Mouse (Mus musculus): ENCODE measurements at regions not wholly inside any gene's neighbourhood (a gene's known extent, or its start where the extent isn't known, plus 50 kb on each side); places are given as distances from the start of the nearest gene placed in this dataset.

- H3K36me3 ChIP-seq (ENCODE audit: control insufficient read depth, insufficient read depth) = no peaks in the 10 kb centered on the region
- no peak overlapping the region for H3K4me3 ChIP-seq (ENCODE audit: low read depth, low read length)
- H3K9ac ChIP-seq (ENCODE audit: low read depth, low read length) = no peak overlapping the region
- H3K9me3 ChIP-seq (ENCODE audit: control insufficient read depth) = no peaks in the 10 kb centered on the region
- no peak overlapping the region for H3K27ac ChIP-seq (ENCODE audit: low read depth, low read length)
- H3K4me1 ChIP-seq (replicated peaks; ENCODE audit: control insufficient read depth, insufficient read depth, low read length) = no peaks in the 10 kb centered on the region
- no peak for TF ChIP-seq CTCF (IDR thresholded peaks at IDR 0.05; ENCODE audit: low read depth)
- H3K4me2 ChIP-seq (replicated peaks; ENCODE audit: low read depth) = no peak overlapping the region
- H3K27me3 ChIP-seq (replicated peaks; ENCODE audit: control insufficient read depth, insufficient read depth, low read length) = no peaks in the 10 kb centered on the region
- ATAC-seq = no peak
- 37% methylated on average over 11 of the region's 11 CpGs for WGBS
These were observed 142.8 kb upstream of the Hnrnpa3 start for GRCm38 (mm10) chr2:75516223-75516622.

DNA sequence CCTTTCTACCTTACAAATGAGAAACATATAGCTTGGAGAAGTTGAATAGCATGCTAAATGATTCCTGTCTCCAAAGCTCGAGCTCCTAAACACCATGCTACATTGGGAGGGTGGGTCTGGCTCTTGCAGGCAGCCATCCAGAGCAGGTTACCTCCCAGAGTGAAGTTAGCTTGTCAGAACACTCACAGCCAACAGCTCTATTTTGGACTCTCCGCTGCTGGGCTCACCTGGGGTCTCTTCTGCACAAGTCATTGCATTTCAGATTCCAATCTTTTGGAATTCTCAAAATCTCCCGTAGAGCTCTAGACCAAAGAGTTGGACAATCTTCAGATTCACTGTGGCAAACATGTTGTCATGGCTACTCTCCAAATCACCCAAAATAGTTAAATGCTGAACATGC is 142.0 kb upstream of the Hnrnpa3 start:
- Histone ChIP-seq H3K4me2 (replicated peaks; ENCODE audit: low read depth) (no peak overlapping the region), H3K9ac (ENCODE audit: low read depth, low read length) (no peak overlapping the region), H3K4me1 (replicated peaks; ENCODE audit: control insufficient read depth, insufficient read depth, low read length) (no peaks in the 10 kb centered on the region), H3K4me3 (ENCODE audit: low read depth, low read length) (no peak overlapping the region), H3K27me3 (replicated peaks; ENCODE audit: control insufficient read depth, insufficient read depth, low read length) (no peaks in the 10 kb centered on the region), H3K36me3 (ENCODE audit: control insufficient read depth, insufficient read depth) (no peaks in the 10 kb centered on the region), H3K9me3 (ENCODE audit: control insufficient read depth) (no peaks in the 10 kb centered on the region), H3K27ac (ENCODE audit: low read depth, low read length) (no peak overlapping the region)
- ATAC-seq = no peak
- TF ChIP-seq CTCF (IDR thresholded peaks at IDR 0.05; ENCODE audit: low read depth) = no peak
- WGBS = 85% methylated on average over 3 of the region's 3 CpGs

GRCm38 (mm10) chr2:75518607-75519006 is 140.5 kb upstream of the Hnrnpa3 start:
- H3K9me3 ChIP-seq (ENCODE audit: control insufficient read depth) = no peaks in the 10 kb centered on the region
- TF ChIP-seq CTCF (IDR thresholded peaks at IDR 0.05; ENCODE audit: low read depth) = no peak
- H3K4me1 ChIP-seq (replicated peaks; ENCODE audit: control insufficient read depth, insufficient read depth, low read length) = no peaks in the 10 kb centered on the region
- no peak overlapping the region for H3K4me2 ChIP-seq (replicated peaks; ENCODE audit: low read depth)
- no peaks in the 10 kb centered on the region for H3K27me3 ChIP-seq (replicated peaks; ENCODE audit: control insufficient read depth, insufficient read depth, low read length)
- no peak overlapping the region for H3K27ac ChIP-seq (ENCODE audit: low read depth, low read length)
- WGBS = 82% methylated on average over 1 of the region's 1 CpGs
- H3K4me3 ChIP-seq (ENCODE audit: low read depth, low read length) = no peak overlapping the region
- ATAC-seq = no peak
- H3K36me3 ChIP-seq (ENCODE audit: control insufficient read depth, insufficient read depth) = no peaks in the 10 kb centered on the region
- no peak overlapping the region for H3K9ac ChIP-seq (ENCODE audit: low read depth, low read length)

GRCm38 (mm10) chr2:75525562-75525961 is 133.5 kb upstream of the Hnrnpa3 start:
- H3K4me2 ChIP-seq (replicated peaks; ENCODE audit: low read depth) = no peak overlapping the region
- H3K27ac ChIP-seq (ENCODE audit: low read depth, low read length) = no peak overlapping the region
- no peak overlapping the region for H3K4me3 ChIP-seq (ENCODE audit: low read depth, low read length)
- no peak overlapping the region for H3K9ac ChIP-seq (ENCODE audit: low read depth, low read length)
- H3K4me1 ChIP-seq (replicated peaks; ENCODE audit: control insufficient read depth, insufficient read depth, low read length) = no peaks in the 10 kb centered on the region
- H3K27me3 ChIP-seq (replicated peaks; ENCODE audit: control insufficient read depth, insufficient read depth, low read length) = no peaks in the 10 kb centered on the region
- TF ChIP-seq CTCF (IDR thresholded peaks at IDR 0.05; ENCODE audit: low read depth) = no peak
- H3K36me3 ChIP-seq (ENCODE audit: control insufficient read depth, insufficient read depth) = no peaks in the 10 kb centered on the region
- H3K9me3 ChIP-seq (ENCODE audit: control insufficient read depth) = no peaks in the 10 kb centered on the region
- 52% methylated on average over 3 of the region's 3 CpGs for WGBS
- no peak for ATAC-seq

- H3K27ac ChIP-seq (ENCODE audit: low read depth, low read length) = no peak overlapping the region
- ATAC-seq = no peak
- no peak overlapping the region for H3K9ac ChIP-seq (ENCODE audit: low read depth, low read length)
- no peaks in the 10 kb centered on the region for H3K9me3 ChIP-seq (ENCODE audit: control insufficient read depth)
- no peaks in the 10 kb centered on the region for H3K4me1 ChIP-seq (replicated peaks; ENCODE audit: control insufficient read depth, insufficient read depth, low read length)
- H3K36me3 ChIP-seq (ENCODE audit: control insufficient read depth, insufficient read depth) = no peaks in the 10 kb centered on the region
- no peak overlapping the region for H3K4me3 ChIP-seq (ENCODE audit: low read depth, low read length)
- WGBS = 79% methylated on average over 2 of the region's 2 CpGs
- TF ChIP-seq CTCF (IDR thresholded peaks at IDR 0.05; ENCODE audit: low read depth) = no peak
- no peak overlapping the region for H3K4me2 ChIP-seq (replicated peaks; ENCODE audit: low read depth)
- H3K27me3 ChIP-seq (replicated peaks; ENCODE audit: control insufficient read depth, insufficient read depth, low read length) = no peaks in the 10 kb centered on the region
These were observed 130.4 kb upstream of the Hnrnpa3 start for GRCm38 (mm10) chr2:75528706-75529105.

GRCm38 (mm10) chr2:75538114-75538513 is 120.9 kb upstream of the Hnrnpa3 start:
- Histone ChIP-seq H3K9me3 (ENCODE audit: control insufficient read depth) (no peaks in the 10 kb centered on the region), H3K9ac (ENCODE audit: low read depth, low read length) (no peak overlapping the region), H3K4me2 (replicated peaks; ENCODE audit: low read depth) (no peak overlapping the region), H3K27me3 (replicated peaks; ENCODE audit: control insufficient read depth, insufficient read depth, low read length) (no peaks in the 10 kb centered on the region), H3K4me3 (ENCODE audit: low read depth, low read length) (no peak overlapping the region), H3K4me1 (replicated peaks; ENCODE audit: control insufficient read depth, insufficient read depth, low read length) (no peaks in the 10 kb centered on the region), H3K36me3 (ENCODE audit: control insufficient read depth, insufficient read depth) (no peaks in the 10 kb centered on the region), H3K27ac (ENCODE audit: low read depth, low read length) (no peak overlapping the region)
- 35% methylated on average over 4 of the region's 4 CpGs for WGBS
- ATAC-seq = no peak
- no peak for TF ChIP-seq CTCF (IDR thresholded peaks at IDR 0.05; ENCODE audit: low read depth)

GRCm38 (mm10) chr2:75539726-75540125 is 119.3 kb upstream of the Hnrnpa3 start:
- no peak for ATAC-seq
- TF ChIP-seq CTCF (IDR thresholded peaks at IDR 0.05; ENCODE audit: low read depth) = no peak
- no peak overlapping the region for H3K4me2 ChIP-seq (replicated peaks; ENCODE audit: low read depth)
- no peak overlapping the region for H3K9ac ChIP-seq (ENCODE audit: low read depth, low read length)
- H3K27me3 ChIP-seq (replicated peaks; ENCODE audit: control insufficient read depth, insufficient read depth, low read length) = no peaks in the 10 kb centered on the region
- H3K27ac ChIP-seq (ENCODE audit: low read depth, low read length) = no peak overlapping the region
- H3K4me3 ChIP-seq (ENCODE audit: low read depth, low read length) = no peak overlapping the region
- H3K4me1 ChIP-seq (replicated peaks; ENCODE audit: control insufficient read depth, insufficient read depth, low read length) = no peaks in the 10 kb centered on the region
- no peaks in the 10 kb centered on the region for H3K9me3 ChIP-seq (ENCODE audit: control insufficient read depth)
- 92% methylated on average over 6 of the region's 6 CpGs for WGBS
- no peaks in the 10 kb centered on the region for H3K36me3 ChIP-seq (ENCODE audit: control insufficient read depth, insufficient read depth)

Data from intestine, postnatal 0 days (tissue).